Mouse (Mus musculus) liver, embryonic 14.5 days (tissue): Measurements from ENCODE around the gene Rcsd1. TPM values are rescaled to one million over a fixed set of nuclear protein-coding genes. Genes with fewer than 3 reads are reported as not detected.

ENCODE experiments used
- ATAC-seq: fragments of 200-750 bp; cut with Nextera tagmentation; 2 replicates; pipeline ENCODE4 v1.8.0; 2017; ENCODE audit warnings: moderate number of reproducible peaks, mild to moderate bottlenecking, moderate library complexity; ENCODE audit not compliant: insufficient read depth
- DNase-seq, 3 experiments: peaks; one replicate each; pipeline ENCODE4 v3.0.0-alpha.2; 2012 to 2013; ENCODE audit warnings: low read depth in 3 of 3, low spot score in 3 of 3
- H3K27ac ChIP-seq: fragments of 300-500 bp; sonication (generic); 2 replicates; pipeline ENCODE4 v1.5.1; 2014; ENCODE audit warnings: moderate library complexity, mild to moderate bottlenecking, control low read depth, inconsistent platforms
- H3K27me3 ChIP-seq: fragments of 300-500 bp; sonication (generic); 2 replicates; pipeline ENCODE4 v1.6.1; 2014; ENCODE audit warnings: mild to moderate bottlenecking, low read length, moderate library complexity; ENCODE audit not compliant: control insufficient read depth, insufficient read depth
- H3K36me3 ChIP-seq: fragments of 300-500 bp; sonication (generic); replicated peaks from 2 replicates; pipeline ENCODE4 v1.6.1; 2014; ENCODE audit warnings: low read depth; ENCODE audit not compliant: control insufficient read depth, insufficient read depth
- H3K4me1 ChIP-seq, 2 experiments: fragments of 200-500 bp in 1 of 2; fragments of 300-500 bp in 1 of 2; sonication (generic) in 1 of 2; replicated peaks; 2 replicates each; pipeline ENCODE4 v1.6.1; 2012 to 2014; ENCODE audit warnings: antibody characterized with exemption in 1 of 2, inconsistent platforms in 1 of 2, low read length in 1 of 2; ENCODE audit not compliant: control insufficient read depth in 2 of 2, insufficient read depth in 2 of 2
- H3K4me2 ChIP-seq: fragments of 300-500 bp; sonication (generic); 2 replicates; pipeline ENCODE4 v1.6.1; 2014; ENCODE audit warnings: low read depth, mild to moderate bottlenecking, control low read depth, moderate library complexity
- H3K4me3 ChIP-seq, 2 experiments: fragments of 200-500 bp in 1 of 2; fragments of 300-500 bp in 1 of 2; sonication (generic) in 1 of 2; 2 replicates each; pipeline ENCODE4 v1.5.1; 2012 to 2014; ENCODE audit warnings: low read depth in 2 of 2, low read length in 2 of 2, mild to moderate bottlenecking in 2 of 2, control low read depth in 1 of 2, inconsistent platforms in 1 of 2, moderate library complexity in 1 of 2; ENCODE audit not compliant: insufficient read depth in 1 of 2
- H3K9ac ChIP-seq: fragments of 300-500 bp; sonication (generic); replicated peaks from 2 replicates; pipeline ENCODE4 v1.6.1; 2014; ENCODE audit warnings: mild to moderate bottlenecking, control low read depth, moderate library complexity
- H3K9me3 ChIP-seq: fragments of 300-500 bp; sonication (generic); 2 replicates; pipeline ENCODE4 v1.6.1; 2016; ENCODE audit warnings: low read length, mixed read lengths; ENCODE audit not compliant: control insufficient read depth
- CTCF ChIP-seq: IDR thresholded peaks from 2 replicates; pipeline ENCODE4 v1.5.1; 2016; ENCODE audit warnings: antibody characterized with exemption, low read depth, control low read depth
- EP300 ChIP-seq: IDR thresholded peaks from 2 replicates; pipeline ENCODE4 v1.6.1; 2016; ENCODE audit warnings: antibody characterized with exemption, low read depth
- WGBS: fragments of 180-500 bp; shearing (Covaris S2); extraction: QIAGEN DNeasy Blood & Tissue Kit; methylation state at CpG from one replicate; pipeline ENCODE4 v1.1.7; 2014; ENCODE audit not compliant: insufficient replicate concordance; 5-methylcytosine and 5-hydroxymethylcytosine counted together
- polyA plus RNA-seq, 2 experiments: library from polyadenylated mRNA; depleted of rRNA in 1 of 2; stranded (reverse) in 1 of 2; unstranded in 1 of 2; fragments of >200 nt; fragmentation: Nextera tagmentation in 1 of 2; extraction: Ambion mirVana in 1 of 2; gene quantifications; 2 replicates each; pipeline versions ENCODE4 v1.2.1 to v1.2.3; 2012 to 2014

Gene Rcsd1
- polyA plus RNA-seq, 2 experiments = 2.4 to 4.8 TPM

GRCm38 (mm10) chr1:165614793-165615192 lies 94.8 kb downstream of the Rcsd1 start:
- no peak for TF ChIP-seq CTCF
- TF ChIP-seq EP300 = no peak
- DNase-seq = no peak

GRCm38 (mm10) chr1:165613926-165614325 lies 95.6 kb downstream of the Rcsd1 start:
- no peak for TF ChIP-seq EP300
- no peak for TF ChIP-seq CTCF
- ATAC-seq (no peak), DNase-seq (no peak)
- no peaks in the 10 kb centered on the region for H3K9me3 ChIP-seq
- no peak overlapping the region for H3K4me2 ChIP-seq
- no peaks in the 10 kb centered on the region for H3K27me3 ChIP-seq
- H3K4me1 ChIP-seq = peaks cover 0 to 26% of the 10 kb centered on the region in 2 experiments; a peak in 2 of 4 replicates
- no peaks in the 10 kb centered on the region for H3K36me3 ChIP-seq
- H3K4me3 ChIP-seq = no peak overlapping the region
- WGBS = 78% methylated on average over 4 of the region's 4 CpGs
- H3K9ac ChIP-seq = no peak overlapping the region
- H3K27ac ChIP-seq = no peak overlapping the region

More at GRCm38 (mm10) chr1:165614793-165615192, 94.8 kb downstream of the Rcsd1 start:
- H3K9ac ChIP-seq = no peak overlapping the region
- no peaks in the 10 kb centered on the region for H3K27me3 ChIP-seq
- no peaks in the 10 kb centered on the region for H3K9me3 ChIP-seq
- peaks cover 0 to 21% of the 10 kb centered on the region in 2 experiments; a peak in 2 of 4 replicates for H3K4me1 ChIP-seq
- no peak overlapping the region for H3K4me2 ChIP-seq
- no peak for ATAC-seq
- no peaks in the 10 kb centered on the region for H3K36me3 ChIP-seq
- 57% methylated on average over 3 of the region's 3 CpGs for WGBS
- H3K27ac ChIP-seq = no peak overlapping the region
- H3K4me3 ChIP-seq = no peak overlapping the region

GRCm38 (mm10) chr1:165612714-165613113 lies 96.8 kb downstream of the Rcsd1 start:
- Histone ChIP-seq H3K27me3 (no peaks in the 10 kb centered on the region), H3K9me3 (no peaks in the 10 kb centered on the region), H3K36me3 (no peaks in the 10 kb centered on the region), H3K4me1 (peaks cover 0 to 19% of the 10 kb centered on the region in 2 experiments; a peak in 2 of 4 replicates), H3K4me2 (no peak overlapping the region), H3K4me3 (no peak overlapping the region), H3K9ac (no peak overlapping the region), H3K27ac (no peak overlapping the region)
- ATAC-seq (no peak), DNase-seq (no peak)
- TF ChIP-seq EP300 (no peak), CTCF (no peak)
- 18% methylated on average over 5 of the region's 5 CpGs for WGBS

GRCm38 (mm10) chr1:165610321-165610999 lies 99.1 kb downstream of the Rcsd1 start:
- TF ChIP-seq CTCF = no peak
- no peak for TF ChIP-seq EP300
- Histone ChIP-seq H3K27me3 (no peaks in the 10 kb centered on the region), H3K9ac (no peak overlapping the region), H3K4me2 (no peak overlapping the region), H3K9me3 (no peaks in the 10 kb centered on the region), H3K4me1 (peaks cover 0 to 6% of the 10 kb centered on the region in 2 experiments; a peak in 2 of 4 replicates), H3K4me3 (no peak overlapping the region), H3K27ac (no peak overlapping the region), H3K36me3 (no peaks in the 10 kb centered on the region)
- WGBS = 49% methylated on average over 9 of the region's 9 CpGs
- DNase-seq = no peak
- no peak for ATAC-seq

- 38% methylated on average over 7 of the region's 7 CpGs for WGBS
- H3K27me3 ChIP-seq = no peaks in the 10 kb centered on the region
- peaks cover 0 to 6% of the 10 kb centered on the region in 2 experiments; a peak in 2 of 4 replicates for H3K4me1 ChIP-seq
- no peak overlapping the region for H3K27ac ChIP-seq
- no peak overlapping the region for H3K9ac ChIP-seq
- H3K9me3 ChIP-seq = no peaks in the 10 kb centered on the region
- H3K4me3 ChIP-seq = no peak overlapping the region
- ATAC-seq = peak; percentile 32; the same call in 1 of the 2 replicates
- TF ChIP-seq CTCF = no peak
- TF ChIP-seq EP300 = no peak
- DNase-seq = no peak
- no peaks in the 10 kb centered on the region for H3K36me3 ChIP-seq
- no peak overlapping the region for H3K4me2 ChIP-seq
Observed at GRCm38 (mm10) chr1:165609495-165610320, 99.8 kb downstream of the Rcsd1 start.
